Mouse (Mus musculus) limb, embryonic 14.5 days (tissue): ENCODE results near the gene Mpped2. TPM values are rescaled to one million over a fixed set of nuclear protein-coding genes. Genes with fewer than 3 reads are reported as not detected.
A peak's percentile ranks its signal among the peaks of the same experiment; 100 is the strongest.

Source experiments
- ATAC-seq: fragments of 200-750 bp; cut with Nextera tagmentation; 2 replicates; pipeline ENCODE4 v1.8.0; 2017; ENCODE audit warnings: low read depth, moderate number of reproducible peaks, moderate TSS enrichment; ENCODE audit not compliant: low FRiP score
- DNase-seq: peaks from one replicate; pipeline ENCODE4 v3.0.0-alpha.2; 2015; ENCODE audit warnings: low spot score
- H3K27ac ChIP-seq: fragments of 300-500 bp; sonication (generic); replicated peaks from 2 replicates; pipeline ENCODE4 v1.5.1; 2014; ENCODE audit warnings: low read depth, mild to moderate bottlenecking, low read length, moderate library complexity, mixed read lengths
- H3K27me3 ChIP-seq: fragments of 300-500 bp; sonication (generic); 2 replicates; pipeline ENCODE4 v1.6.1; 2014; ENCODE audit warnings: low read length, mixed read lengths; ENCODE audit not compliant: control insufficient read depth, insufficient read depth
- H3K36me3 ChIP-seq: fragments of 300-500 bp; sonication (generic); 2 replicates; pipeline ENCODE4 v1.6.1; 2014; ENCODE audit warnings: mild to moderate bottlenecking, low read length, moderate library complexity, mixed read lengths; ENCODE audit not compliant: control insufficient read depth, insufficient read depth
- H3K4me1 ChIP-seq: fragments of 300-500 bp; sonication (generic); 2 replicates; pipeline ENCODE4 v1.6.1; 2014; ENCODE audit warnings: antibody characterized with exemption, low read length, mixed read lengths; ENCODE audit not compliant: control insufficient read depth, insufficient read depth
- H3K4me2 ChIP-seq: fragments of 300-500 bp; sonication (generic); replicated peaks from 2 replicates; pipeline ENCODE4 v1.6.1; 2014; ENCODE audit warnings: low read depth, mild to moderate bottlenecking, low read length, moderate library complexity; ENCODE audit not compliant: severe bottlenecking
- H3K4me3 ChIP-seq: fragments of 300-500 bp; sonication (generic); replicated peaks from 2 replicates; pipeline ENCODE4 v1.5.1; 2014; ENCODE audit warnings: low read length
- H3K9ac ChIP-seq: fragments of 300-500 bp; sonication (generic); 2 replicates; pipeline ENCODE4 v1.6.1; 2014; ENCODE audit warnings: mild to moderate bottlenecking, low read depth, low read length, moderate library complexity; ENCODE audit not compliant: severe bottlenecking
- H3K9me3 ChIP-seq: fragments of 300-500 bp; sonication (generic); 2 replicates; pipeline ENCODE4 v1.6.1; 2016; ENCODE audit warnings: low read length; ENCODE audit not compliant: control insufficient read depth
- POLR2A ChIP-seq: fragments of 200-500 bp; IDR thresholded peaks from 2 replicates; pipeline ENCODE4 v1.8.0; 2012; ENCODE audit warnings: inconsistent platforms, mild to moderate bottlenecking, moderate library complexity, borderline replicate concordance; ENCODE audit not compliant: insufficient read depth, insufficient read length; ENCODE audit errors: extremely low read depth
- WGBS: fragments of 180-500 bp; shearing (Covaris S2); extraction: QIAGEN DNeasy Blood & Tissue Kit; methylation state at CpG from one replicate; pipeline ENCODE4 v1.1.7; 2014; 5-methylcytosine and 5-hydroxymethylcytosine counted together
- polyA plus RNA-seq, 2 experiments: library from polyadenylated mRNA; depleted of rRNA in 1 of 2; stranded (reverse) in 1 of 2; unstranded in 1 of 2; fragments of >200 nt; fragmentation: Nextera tagmentation in 1 of 2; extraction: Ambion mirVana in 1 of 2; gene quantifications; 2 replicates each; pipeline versions ENCODE4 v1.2.1 to v1.2.3; 2012 to 2014

Mpped2 gene
- polyA plus RNA-seq, 2 experiments, result 37.8 to 79.5 TPM

DNA sequence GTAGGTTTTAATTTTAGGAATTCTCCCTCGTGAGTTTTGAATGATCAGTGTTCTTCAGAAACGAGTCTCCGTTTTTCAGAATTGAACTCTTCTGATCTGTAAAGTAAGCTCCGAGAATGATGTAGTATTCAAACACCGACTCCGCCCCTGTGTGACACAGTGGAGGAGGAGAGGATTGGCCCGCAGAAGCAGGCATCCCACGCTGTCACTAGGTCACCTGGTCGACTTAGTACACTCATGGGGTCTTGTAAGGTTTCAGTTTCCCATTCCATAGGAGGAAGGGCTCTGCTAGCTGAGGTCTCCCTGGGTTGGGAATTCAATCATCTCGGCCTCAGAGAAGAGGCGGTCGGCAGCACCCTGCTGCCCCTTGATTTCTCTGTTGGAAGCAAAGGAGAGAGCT, 76.2 kb downstream of the Mpped2 start:
- ATAC-seq (no peak), DNase-seq (no peak)
- H3K4me2 ChIP-seq, result no peak overlapping the region
- no peak for TF ChIP-seq POLR2A
- H3K27ac ChIP-seq, result no peak overlapping the region
- no peaks in the 10 kb centered on the region for H3K36me3 ChIP-seq
- H3K4me1 ChIP-seq, result peaks cover 1% of the 10 kb centered on the region; the same call in 1 of the 2 replicates
- 77% methylated on average over 12 of the region's 12 CpGs for WGBS
- H3K9me3 ChIP-seq, result no peaks in the 10 kb centered on the region
- no peak overlapping the region for H3K9ac ChIP-seq
- H3K27me3 ChIP-seq, result no peaks in the 10 kb centered on the region
- no peak overlapping the region for H3K4me3 ChIP-seq

DNA sequence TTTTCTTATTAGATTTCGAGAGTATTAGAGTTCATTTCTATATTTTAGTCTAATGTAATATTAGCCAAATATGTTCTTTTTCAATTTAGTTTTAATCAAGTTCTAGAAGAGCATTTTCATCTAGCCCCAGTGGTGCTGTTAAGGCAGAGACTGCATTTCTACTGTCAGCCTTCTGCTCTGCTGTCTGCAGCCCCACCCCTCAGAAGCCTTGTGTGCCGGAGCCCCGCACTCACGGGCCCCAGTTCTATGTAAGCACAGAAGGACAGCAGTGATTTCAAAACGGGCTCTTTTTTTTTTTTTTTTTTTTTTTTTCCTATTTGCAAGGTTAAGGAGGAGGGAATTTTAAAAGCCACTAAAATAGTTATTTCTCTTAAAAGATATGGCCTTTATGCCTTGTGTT, 79.6 kb downstream of the Mpped2 start:
- DNase-seq (no peak), ATAC-seq (no peak)
- Histone ChIP-seq H3K27me3 (no peaks in the 10 kb centered on the region), H3K36me3 (0 out of 2 replicates have a peak, but pooled peaks cover 3% of the 10 kb centered on the region), H3K4me1 (peaks cover 17% of the 10 kb centered on the region), H3K4me2 (no peak overlapping the region), H3K4me3 (no peak overlapping the region), H3K9ac (no peak overlapping the region), H3K27ac (no peak overlapping the region), H3K9me3 (no peaks in the 10 kb centered on the region)
- 55% methylated on average over 5 of the region's 5 CpGs for WGBS
- TF ChIP-seq POLR2A, result no peak

DNA sequence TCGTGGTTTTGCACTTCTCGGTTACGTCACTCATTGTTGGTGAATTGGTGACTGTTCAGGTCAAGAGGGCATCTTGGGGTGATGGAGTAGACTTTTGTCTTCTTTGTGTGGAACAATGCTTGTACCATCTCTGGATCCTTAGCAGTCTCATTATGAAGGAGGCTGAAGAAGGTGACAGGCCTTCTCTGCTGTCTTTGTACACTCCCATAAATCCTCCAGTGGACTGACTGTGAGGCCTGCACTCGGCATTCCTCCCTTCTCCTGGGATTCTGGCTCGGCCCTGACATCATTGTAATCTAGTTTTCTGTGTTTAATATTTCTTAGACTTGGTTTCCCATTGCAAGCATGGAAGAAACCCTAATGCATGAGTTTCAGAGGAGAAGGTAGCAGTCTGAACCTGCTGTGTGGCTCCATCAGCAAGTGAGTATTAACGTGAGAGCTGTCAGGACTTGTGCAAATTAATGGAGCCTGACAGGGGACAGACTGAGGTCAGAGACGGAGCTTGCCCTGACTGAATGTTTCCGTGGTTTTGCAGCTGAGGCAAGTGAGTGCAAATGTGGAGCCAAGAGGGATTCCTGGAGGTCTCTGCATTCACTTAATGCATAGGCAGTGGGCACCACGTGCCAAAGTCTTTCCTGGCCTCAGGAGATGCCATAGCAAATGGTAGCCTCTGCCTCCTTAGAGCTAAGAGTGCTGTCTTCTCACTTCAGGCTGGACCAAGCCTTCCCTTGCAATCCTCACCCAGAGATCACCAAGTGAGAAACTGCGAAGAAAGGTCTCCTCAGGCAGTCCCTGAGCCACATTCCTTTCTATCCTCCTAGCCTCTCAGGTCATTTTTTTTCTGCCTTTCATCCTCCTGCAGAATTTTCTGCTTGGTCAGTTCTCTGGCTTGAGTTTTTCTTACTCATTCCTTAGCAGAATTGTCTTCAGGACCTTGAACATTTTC, 81.5 kb downstream of the Mpped2 start:
- Histone ChIP-seq H3K9me3 (no peaks in the 10 kb centered on the region), H3K27me3 (no peaks in the 10 kb centered on the region), H3K36me3 (0 out of 2 replicates have a peak, but pooled peaks cover 3% of the 10 kb centered on the region), H3K27ac (peak overlapping the region; percentile 26; the same call in 1 of the 2 replicates), H3K4me1 (peaks cover 20% of the 10 kb centered on the region), H3K4me2 (no peak overlapping the region), H3K9ac (0 out of 2 replicates have a peak overlapping the region, but pooled peaks have one; percentile 12), H3K4me3 (no peak overlapping the region)
- DNase-seq, result no peak
- no peak for TF ChIP-seq POLR2A
- WGBS, result 50% methylated on average over 10 of the region's 10 CpGs
- ATAC-seq, result no peak

DNA sequence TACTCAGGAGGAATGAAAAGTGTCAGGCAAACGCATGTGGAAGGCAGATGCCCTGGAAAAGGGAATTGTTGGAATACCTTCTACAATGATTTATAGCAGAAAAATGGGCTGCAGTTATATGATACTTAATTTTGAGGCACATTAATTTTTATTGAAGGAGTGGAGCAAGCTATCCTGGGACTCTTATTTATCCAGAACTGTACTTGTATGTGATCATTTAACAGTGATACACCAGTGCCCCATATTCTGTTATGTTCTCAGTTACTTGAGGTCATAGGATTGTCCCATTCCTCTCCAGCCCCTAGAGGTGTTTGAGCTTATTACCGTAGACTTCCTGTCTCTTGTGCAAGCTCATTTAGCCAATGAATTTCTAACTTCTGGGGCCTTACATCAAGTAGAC, 82.9 kb downstream of the Mpped2 start:
- Histone ChIP-seq H3K4me1 (peaks cover 23% of the 10 kb centered on the region), H3K27me3 (no peaks in the 10 kb centered on the region), H3K27ac (no peak overlapping the region), H3K36me3 (0 out of 2 replicates have a peak, but pooled peaks cover 3% of the 10 kb centered on the region), H3K9ac (no peak overlapping the region), H3K9me3 (no peaks in the 10 kb centered on the region), H3K4me2 (no peak overlapping the region), H3K4me3 (no peak overlapping the region)
- DNase-seq, result peak; percentile 40
- no peak for TF ChIP-seq POLR2A
- WGBS, result 35% methylated on average over 2 of the region's 2 CpGs
- ATAC-seq, result peak; percentile 57

DNA sequence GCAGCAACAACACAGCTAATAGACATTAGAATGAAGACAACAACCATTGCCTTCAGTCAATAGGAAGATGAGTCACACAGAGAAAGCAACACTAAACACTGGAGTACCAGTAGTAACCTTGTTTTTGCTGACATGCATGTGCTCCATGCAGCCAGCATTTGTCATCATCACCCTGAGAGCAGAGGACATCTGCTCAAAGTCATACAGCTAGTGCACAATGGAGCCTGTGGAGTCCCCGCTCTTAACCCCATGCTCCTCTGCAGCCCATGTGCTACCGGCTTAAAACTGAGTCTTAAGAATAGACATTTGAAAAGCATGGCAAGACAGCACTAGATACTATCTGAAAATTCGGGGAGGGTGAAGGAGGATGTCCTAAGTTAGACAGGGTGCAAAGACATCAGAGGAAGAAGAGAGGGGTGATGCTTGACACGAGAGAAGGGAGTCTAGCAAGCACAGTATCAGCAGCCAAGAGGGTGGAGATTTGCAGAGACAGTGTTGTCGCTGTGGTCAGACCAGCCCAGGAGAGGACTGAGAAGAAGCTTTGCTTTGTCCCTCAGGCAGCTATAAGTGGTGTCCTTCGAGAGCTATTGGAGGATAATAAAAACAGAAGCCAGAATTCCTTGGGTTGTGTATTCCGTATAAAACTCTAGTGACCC, 85.9 kb downstream of the Mpped2 start:
- H3K9me3 ChIP-seq, result no peaks in the 10 kb centered on the region
- ATAC-seq (no peak), DNase-seq (no peak)
- no peak overlapping the region for H3K27ac ChIP-seq
- peaks cover 51% of the 10 kb centered on the region for H3K4me1 ChIP-seq
- no peak overlapping the region for H3K4me3 ChIP-seq
- H3K36me3 ChIP-seq, result 0 out of 2 replicates have a peak, but pooled peaks cover 3% of the 10 kb centered on the region
- H3K9ac ChIP-seq, result no peak overlapping the region
- TF ChIP-seq POLR2A, result no peak
- no peaks in the 10 kb centered on the region for H3K27me3 ChIP-seq
- 73% methylated on average over 7 of the region's 7 CpGs for WGBS
- no peak overlapping the region for H3K4me2 ChIP-seq
